Mouse (Mus musculus): ENCODE results near the gene Ucp2.

DNA sequence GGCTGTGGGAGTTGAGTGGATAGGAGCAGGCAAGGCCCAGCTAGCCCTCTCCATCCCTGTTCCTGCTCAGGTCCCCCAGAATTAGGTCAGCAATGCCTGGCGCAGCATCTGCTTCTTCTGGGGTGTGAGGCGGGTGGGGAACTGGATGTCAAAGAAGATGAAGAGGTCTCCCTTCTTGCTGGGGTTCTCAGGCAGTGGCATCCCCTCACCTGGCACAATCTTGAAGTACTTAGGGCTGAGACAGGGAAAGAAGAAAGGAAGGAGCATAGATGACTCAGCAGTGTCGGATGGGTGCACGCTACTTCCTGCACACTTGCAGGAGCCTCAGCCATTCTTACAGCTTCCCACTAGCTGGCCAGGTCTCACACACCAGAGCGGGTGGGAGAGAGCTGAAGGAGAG is 9.9 kb downstream of the Ucp2 start:
- TF ChIP-seq GATA1 (IDR thresholded peaks at IDR 0.05; ENCODE audit: low read length): no peak
- TF ChIP-seq TAL1 (IDR thresholded peaks at IDR 0.05; ENCODE audit: low read length): no peak

Data from erythroblast, embryonic 14.5 days (primary cell).